Mouse (Mus musculus): ENCODE measurements around the gene Osbpl9. TPM values are rescaled to one million over a fixed set of nuclear protein-coding genes. Genes with fewer than 3 reads are reported as not detected.

Gene Osbpl9
- polyA plus RNA-seq, 1 experiment from 2014 or later = 65.8 TPM

DNA sequence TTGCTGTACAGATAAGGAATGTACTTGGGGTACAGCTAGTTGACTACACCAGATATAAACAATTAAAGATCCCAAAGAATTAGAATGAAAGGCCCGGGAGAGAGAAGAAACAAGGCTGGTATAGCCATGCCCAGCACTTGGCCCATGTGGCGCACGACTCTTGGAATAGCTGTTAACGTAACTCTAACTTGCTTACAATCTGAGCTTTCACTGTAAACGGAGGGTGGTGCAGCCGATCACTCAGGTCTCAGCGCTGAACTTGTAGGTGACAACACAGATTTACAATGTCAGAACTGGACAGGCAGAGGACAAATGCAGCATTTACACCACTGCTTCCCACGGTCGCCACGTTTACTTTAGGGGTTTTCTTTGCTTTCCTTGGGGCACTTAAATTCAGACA is 10.5 kb downstream of the Osbpl9 start:
- Histone ChIP-seq H3K9me3 (replicated peaks; ENCODE audit: control insufficient read depth, low read length) (no peaks in the 10 kb centered on the region), H3K4me1 (ENCODE audit: control insufficient read depth, insufficient read depth, low read length) (peaks cover 4% of the 10 kb centered on the region; the same call in 1 of the 2 replicates)
- no peak for ATAC-seq (ENCODE audit: insufficient read depth, low FRiP score)

DNA sequence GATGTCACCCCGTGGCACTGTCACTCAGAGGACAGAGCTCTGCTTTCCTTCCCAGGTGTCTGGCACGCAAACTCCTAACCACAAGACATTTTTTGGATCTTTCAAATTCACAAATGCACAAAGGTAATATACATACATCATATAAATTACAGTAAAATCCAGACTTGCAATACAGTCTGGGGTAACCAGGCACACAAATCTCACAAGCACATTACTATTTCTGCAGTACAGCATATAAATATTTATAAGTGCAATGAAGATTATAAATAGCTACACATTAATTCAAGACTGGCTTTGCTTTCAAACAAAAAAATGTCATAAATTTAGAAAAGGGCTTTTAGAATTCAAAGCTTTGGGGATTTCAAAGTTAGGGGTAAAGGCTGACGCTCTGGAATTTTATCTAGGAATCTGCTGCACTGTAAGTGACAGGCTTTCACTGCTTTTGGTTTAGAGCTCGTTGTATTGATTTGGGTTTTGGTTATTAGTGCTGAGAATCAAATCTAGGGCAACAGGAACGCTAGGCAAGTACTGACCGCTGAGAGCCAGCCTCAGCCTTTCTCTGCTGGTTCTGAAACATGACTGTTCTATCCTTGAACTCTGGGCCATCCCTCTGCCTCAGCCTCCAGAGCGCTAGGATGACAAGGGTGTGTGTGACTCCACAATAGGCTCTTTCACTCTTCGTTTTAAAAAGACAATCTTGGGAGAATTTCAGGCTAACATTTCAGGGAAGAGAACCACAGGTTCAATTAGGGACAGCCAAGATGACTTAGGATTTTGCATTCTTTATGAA is 16.3 kb downstream of the Osbpl9 start:
- no peak for ATAC-seq (ENCODE audit: insufficient read depth, low FRiP score)
- no peak overlapping the region for H3K4me2 ChIP-seq (ENCODE audit: low read depth, low read length)
- H3K4me3 ChIP-seq (replicated peaks; ENCODE audit: low read length) = no peak overlapping the region
- H3K9me3 ChIP-seq (replicated peaks; ENCODE audit: control insufficient read depth, low read length) = no peaks in the 10 kb centered on the region
- WGBS = 53% methylated on average over 8 of the region's 8 CpGs
- H3K27me3 ChIP-seq (ENCODE audit: control insufficient read depth, insufficient read depth, low read length) = no peaks in the 10 kb centered on the region
- no peak overlapping the region; the same call in 1 of the 2 replicates for H3K27ac ChIP-seq (ENCODE audit: low read length)
- no peak overlapping the region for H3K9ac ChIP-seq (ENCODE audit: low read length)
- no peaks in the 10 kb centered on the region for H3K4me1 ChIP-seq (ENCODE audit: control insufficient read depth, insufficient read depth, low read length)
- H3K36me3 ChIP-seq (ENCODE audit: control insufficient read depth, insufficient read depth, low read length) = 0 out of 2 replicates have a peak, but pooled peaks cover 2% of the 10 kb centered on the region

More for the DNA sequence above, 10.5 kb downstream of the Osbpl9 start:
- WGBS = 44% methylated on average over 10 of the region's 10 CpGs
- H3K36me3 ChIP-seq (ENCODE audit: control insufficient read depth, insufficient read depth, low read length) = 0 out of 2 replicates have a peak, but pooled peaks cover 2% of the 10 kb centered on the region
- no peak overlapping the region for H3K9ac ChIP-seq (ENCODE audit: low read length)
- no peak overlapping the region for H3K4me2 ChIP-seq (ENCODE audit: low read depth, low read length)
- no peak overlapping the region for H3K27ac ChIP-seq (ENCODE audit: low read length)
- H3K4me3 ChIP-seq (replicated peaks; ENCODE audit: low read length) = no peak overlapping the region
- H3K27me3 ChIP-seq (ENCODE audit: control insufficient read depth, insufficient read depth, low read length) = no peaks in the 10 kb centered on the region

DNA sequence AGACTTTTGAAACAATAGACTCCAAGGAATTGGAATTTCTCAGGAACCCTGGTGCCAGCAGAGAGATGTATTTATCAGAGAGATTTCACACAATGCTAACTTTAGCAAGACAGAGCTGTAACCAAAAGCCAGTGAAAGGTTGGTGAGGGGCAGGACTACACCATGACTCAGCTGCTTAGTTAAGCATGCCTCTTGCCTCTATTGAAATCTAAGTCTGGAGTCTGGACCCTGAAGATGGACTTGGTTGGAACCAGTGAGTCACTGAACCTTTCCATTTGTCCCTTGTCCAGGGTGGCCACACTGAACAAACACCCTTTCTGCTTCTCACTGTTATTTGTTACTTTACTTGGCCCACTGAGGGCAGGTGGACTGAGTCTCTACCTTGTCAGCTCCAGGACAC is 26.4 kb downstream of the Osbpl9 start:
- no peak overlapping the region for H3K4me3 ChIP-seq (replicated peaks; ENCODE audit: low read length)
- no peak overlapping the region for H3K27ac ChIP-seq (ENCODE audit: low read length)
- H3K9me3 ChIP-seq (replicated peaks; ENCODE audit: control insufficient read depth, low read length) = no peaks in the 10 kb centered on the region
- no peak for ATAC-seq (ENCODE audit: insufficient read depth, low FRiP score)
- 0 out of 2 replicates have a peak, but pooled peaks cover 6% of the 10 kb centered on the region for H3K4me1 ChIP-seq (ENCODE audit: control insufficient read depth, insufficient read depth, low read length)
- no peak overlapping the region for H3K9ac ChIP-seq (ENCODE audit: low read length)
- no peak overlapping the region for H3K4me2 ChIP-seq (ENCODE audit: low read depth, low read length)
- H3K27me3 ChIP-seq (ENCODE audit: control insufficient read depth, insufficient read depth, low read length) = no peaks in the 10 kb centered on the region
- no peaks in the 10 kb centered on the region for H3K36me3 ChIP-seq (ENCODE audit: control insufficient read depth, insufficient read depth, low read length)

DNA sequence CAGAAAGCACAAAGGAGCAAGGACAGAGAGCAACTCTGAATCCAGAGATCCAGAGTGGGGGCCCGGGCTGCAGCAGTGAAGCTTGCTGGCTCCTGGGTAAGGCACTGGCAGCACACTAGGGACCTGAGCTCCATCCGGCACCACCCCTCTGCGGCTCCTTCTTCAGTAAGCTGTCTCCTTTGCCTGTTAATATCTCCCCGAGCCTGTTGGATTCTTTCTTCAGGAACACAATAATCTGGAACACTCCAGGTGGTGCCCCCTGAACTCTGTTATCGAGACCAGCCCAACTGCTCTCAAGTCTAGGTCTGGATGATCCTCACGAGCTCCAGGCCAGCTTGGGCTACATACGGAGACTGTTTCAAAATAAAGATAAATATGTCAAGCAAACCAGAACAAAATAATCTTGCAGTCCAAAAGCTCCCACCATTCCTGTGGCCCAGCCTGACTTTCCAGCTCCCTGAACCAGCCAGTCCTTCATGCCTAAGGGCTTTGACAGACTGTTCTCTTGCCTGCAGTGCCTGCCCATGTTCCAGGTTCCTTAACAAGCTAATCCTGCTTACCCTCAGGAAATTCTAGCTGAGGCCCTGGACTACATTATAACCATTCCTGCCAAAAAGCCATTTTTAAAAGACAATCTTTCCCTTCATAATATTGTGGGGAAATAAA is 28.2 kb downstream of the Osbpl9 start:
- Histone ChIP-seq H3K4me3 (replicated peaks; ENCODE audit: low read length) (no peak overlapping the region), H3K9me3 (replicated peaks; ENCODE audit: control insufficient read depth, low read length) (no peaks in the 10 kb centered on the region), H3K27me3 (ENCODE audit: control insufficient read depth, insufficient read depth, low read length) (no peaks in the 10 kb centered on the region), H3K9ac (ENCODE audit: low read length) (peak overlapping the region; percentile 4; the same call in 1 of the 2 replicates), H3K4me2 (ENCODE audit: low read depth, low read length) (no peak overlapping the region), H3K36me3 (ENCODE audit: control insufficient read depth, insufficient read depth, low read length) (no peaks in the 10 kb centered on the region), H3K4me1 (ENCODE audit: control insufficient read depth, insufficient read depth, low read length) (0 out of 2 replicates have a peak, but pooled peaks cover 6% of the 10 kb centered on the region), H3K27ac (ENCODE audit: low read length) (peak overlapping the region; percentile 40; the same call in 1 of the 2 replicates)
- no peak; the same call in 1 of the 2 replicates for ATAC-seq (ENCODE audit: insufficient read depth, low FRiP score)
- WGBS = 41% methylated on average over 7 of the region's 7 CpGs

DNA sequence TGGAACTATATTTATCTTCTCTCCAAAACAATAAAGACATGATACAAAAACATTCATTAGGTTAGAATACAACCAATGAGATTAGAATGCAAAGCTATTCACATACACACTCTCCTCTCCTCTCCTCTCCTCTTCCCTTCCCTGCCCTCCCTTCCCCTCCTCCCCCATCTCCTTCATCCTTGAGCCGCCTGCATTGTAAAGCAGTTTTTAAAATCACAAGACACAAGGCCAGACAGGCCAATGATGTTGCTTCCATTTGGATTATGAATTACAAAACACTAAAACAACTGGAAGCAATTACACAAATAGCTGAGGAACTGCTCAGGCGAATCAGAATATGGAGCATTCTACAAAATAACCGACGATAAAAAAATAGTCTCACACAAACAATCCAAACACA is 28.7 kb downstream of the Osbpl9 start:
- H3K27ac ChIP-seq (ENCODE audit: low read length) = peak overlapping the region; percentile 40; the same call in 1 of the 2 replicates
- no peak overlapping the region for H3K4me3 ChIP-seq (replicated peaks; ENCODE audit: low read length)
- ATAC-seq (ENCODE audit: insufficient read depth, low FRiP score) = no peak
- H3K36me3 ChIP-seq (ENCODE audit: control insufficient read depth, insufficient read depth, low read length) = no peaks in the 10 kb centered on the region
- 0 out of 2 replicates have a peak, but pooled peaks cover 6% of the 10 kb centered on the region for H3K4me1 ChIP-seq (ENCODE audit: control insufficient read depth, insufficient read depth, low read length)
- no peaks in the 10 kb centered on the region for H3K9me3 ChIP-seq (replicated peaks; ENCODE audit: control insufficient read depth, low read length)
- no peaks in the 10 kb centered on the region for H3K27me3 ChIP-seq (ENCODE audit: control insufficient read depth, insufficient read depth, low read length)
- no peak overlapping the region; the same call in 1 of the 2 replicates for H3K9ac ChIP-seq (ENCODE audit: low read length)
- 73% methylated on average over 4 of the region's 4 CpGs for WGBS
- no peak overlapping the region for H3K4me2 ChIP-seq (ENCODE audit: low read depth, low read length)

DNA sequence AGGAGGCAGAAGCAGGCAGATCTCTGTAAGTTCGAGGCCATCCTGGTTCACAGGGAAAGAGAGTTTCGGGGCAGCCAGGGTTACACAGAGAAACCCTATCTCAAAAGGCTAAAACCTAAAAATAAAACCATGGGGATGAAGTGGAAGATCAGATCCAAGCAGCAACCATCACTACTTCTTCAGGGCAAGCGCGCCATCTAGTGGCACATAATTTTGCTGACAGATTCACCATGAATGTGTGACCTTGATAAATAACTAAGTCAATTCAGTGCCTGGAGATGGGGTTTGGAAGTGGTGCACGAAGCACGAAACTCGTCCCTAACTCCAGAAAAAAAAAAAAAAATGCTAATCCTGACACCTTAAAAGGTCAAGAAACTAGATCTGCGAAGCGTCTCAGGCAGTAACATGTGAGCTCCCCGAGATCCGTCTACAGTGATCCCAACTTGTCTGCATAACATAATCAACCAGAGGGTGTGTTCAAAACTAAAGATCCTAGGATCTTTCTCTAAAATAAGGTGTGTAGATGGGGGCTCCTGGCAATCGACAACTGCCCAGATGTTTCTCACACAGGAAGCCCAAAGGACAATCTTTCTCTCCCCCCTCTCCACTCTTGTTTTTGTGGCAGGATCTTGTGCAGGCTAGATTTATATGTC is 36.4 kb downstream of the Osbpl9 start:
- Histone ChIP-seq H3K27me3 (ENCODE audit: control insufficient read depth, insufficient read depth, low read length) (no peaks in the 10 kb centered on the region), H3K4me2 (ENCODE audit: low read depth, low read length) (no peak overlapping the region), H3K9me3 (replicated peaks; ENCODE audit: control insufficient read depth, low read length) (no peaks in the 10 kb centered on the region), H3K36me3 (ENCODE audit: control insufficient read depth, insufficient read depth, low read length) (no peaks in the 10 kb centered on the region), H3K27ac (ENCODE audit: low read length) (no peak overlapping the region), H3K4me3 (replicated peaks; ENCODE audit: low read length) (no peak overlapping the region), H3K9ac (ENCODE audit: low read length) (no peak overlapping the region), H3K4me1 (ENCODE audit: control insufficient read depth, insufficient read depth, low read length) (no peaks in the 10 kb centered on the region)
- no peak for ATAC-seq (ENCODE audit: insufficient read depth, low FRiP score)
- 32% methylated on average over 12 of the region's 12 CpGs for WGBS

DNA sequence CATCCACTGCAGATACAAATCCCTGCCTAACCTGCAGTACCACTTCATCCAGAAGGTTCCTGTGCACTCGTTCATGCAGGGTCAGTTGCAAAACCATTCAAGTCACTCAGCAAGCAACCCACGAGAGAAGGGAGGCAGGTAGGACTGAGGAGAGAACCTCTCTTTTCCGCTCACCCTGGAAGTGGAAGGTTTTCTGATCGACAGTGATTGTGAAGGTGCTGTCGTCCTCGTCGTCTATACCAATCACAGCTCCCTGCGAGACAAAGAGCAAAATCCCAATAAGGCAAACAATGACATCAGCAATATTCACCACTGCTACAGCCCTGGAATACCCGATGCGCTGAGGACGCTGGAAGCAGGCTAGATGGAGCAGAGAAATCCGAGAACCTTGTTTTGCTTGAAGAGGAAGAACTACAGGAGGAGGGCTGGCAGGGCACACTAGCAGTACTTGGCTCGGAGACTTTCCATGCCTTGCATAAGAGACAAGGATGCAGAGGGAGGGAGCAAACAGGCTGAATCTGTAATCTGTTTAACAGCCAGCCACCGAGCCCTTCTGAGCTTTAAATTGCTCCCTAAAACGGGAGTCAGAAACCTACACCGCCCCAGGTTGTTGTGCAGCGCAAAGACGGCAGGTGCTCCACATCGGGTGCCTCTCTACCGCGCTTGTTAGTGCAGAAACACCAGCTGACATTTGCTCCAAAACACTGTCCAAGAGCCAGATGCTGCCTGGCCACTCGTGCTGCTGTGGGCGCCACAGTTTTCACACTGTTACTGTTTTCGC is 45.4 kb downstream of the Osbpl9 start:
- WGBS = 19% methylated on average over 24 of the region's 24 CpGs
- ATAC-seq (ENCODE audit: insufficient read depth, low FRiP score) = no peak
- Histone ChIP-seq H3K9ac (ENCODE audit: low read length) (peak overlapping the region; percentile 54), H3K27me3 (ENCODE audit: control insufficient read depth, insufficient read depth, low read length) (no peaks in the 10 kb centered on the region), H3K36me3 (ENCODE audit: control insufficient read depth, insufficient read depth, low read length) (no peaks in the 10 kb centered on the region), H3K27ac (ENCODE audit: low read length) (no peak overlapping the region; the same call in 1 of the 2 replicates), H3K9me3 (replicated peaks; ENCODE audit: control insufficient read depth, low read length) (no peaks in the 10 kb centered on the region), H3K4me2 (ENCODE audit: low read depth, low read length) (peak overlapping the region; percentile 53), H3K4me3 (replicated peaks; ENCODE audit: low read length) (peak overlapping the region; percentile 16), H3K4me1 (ENCODE audit: control insufficient read depth, insufficient read depth, low read length) (peaks cover 18% of the 10 kb centered on the region)

DNA sequence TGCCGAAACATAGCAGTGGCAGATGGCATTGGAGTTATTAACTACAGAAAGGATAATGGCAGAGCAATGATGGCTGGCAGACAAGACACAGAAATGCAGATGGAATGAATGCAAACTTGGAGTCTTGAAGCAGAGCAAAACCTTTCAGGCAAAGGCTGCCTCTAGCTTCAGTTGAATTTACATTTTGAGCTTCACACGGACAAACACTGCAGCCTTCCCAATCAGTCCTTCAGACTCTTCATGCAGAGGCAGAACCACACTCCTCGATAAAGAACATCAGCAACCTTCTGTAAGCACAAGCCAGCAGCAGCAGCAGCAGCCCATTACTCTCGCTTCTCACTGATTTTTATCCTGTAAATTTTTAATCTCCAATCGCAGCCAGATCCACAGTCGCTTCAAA is 46.0 kb downstream of the Osbpl9 start:
- Histone ChIP-seq H3K27me3 (ENCODE audit: control insufficient read depth, insufficient read depth, low read length) (no peaks in the 10 kb centered on the region), H3K27ac (ENCODE audit: low read length) (no peak overlapping the region; the same call in 1 of the 2 replicates), H3K4me3 (replicated peaks; ENCODE audit: low read length) (no peak overlapping the region), H3K4me2 (ENCODE audit: low read depth, low read length) (peak overlapping the region; percentile 53; the same call in 1 of the 2 replicates), H3K9me3 (replicated peaks; ENCODE audit: control insufficient read depth, low read length) (no peaks in the 10 kb centered on the region), H3K4me1 (ENCODE audit: control insufficient read depth, insufficient read depth, low read length) (peaks cover 18% of the 10 kb centered on the region), H3K36me3 (ENCODE audit: control insufficient read depth, insufficient read depth, low read length) (no peaks in the 10 kb centered on the region), H3K9ac (ENCODE audit: low read length) (0 out of 2 replicates have a peak overlapping the region, but pooled peaks have one; percentile 1)
- ATAC-seq (ENCODE audit: insufficient read depth, low FRiP score) = no peak
- WGBS = 68% methylated on average over 6 of the region's 6 CpGs
